Mouse (Mus musculus): ENCODE results near the gene Tmem135. TPM values are rescaled to one million over a fixed set of nuclear protein-coding genes. Genes with fewer than 3 reads are reported as not detected.
A peak's percentile ranks its signal among the peaks of the same experiment; 100 is the strongest.

Tmem135 gene
- polyA plus RNA-seq, 1 experiment from 2014 or later: 22.8 TPM

- H3K4me3 ChIP-seq: no peak overlapping the region
- 93% methylated on average over 3 of the region's 3 CpGs for WGBS
- H3K4me1 ChIP-seq: no peaks in the 10 kb centered on the region
- H3K4me2 ChIP-seq (replicated peaks): no peak overlapping the region
- H3K27ac ChIP-seq: no peak overlapping the region
- 0 out of 2 replicates have a peak, but pooled peaks cover 4% of the 10 kb centered on the region for H3K36me3 ChIP-seq
- no peak for ATAC-seq (ENCODE audit: low FRiP score)
- H3K27me3 ChIP-seq: no peaks in the 10 kb centered on the region; the same call in 1 of the 2 replicates
- H3K9ac ChIP-seq: no peak overlapping the region
- no peaks in the 10 kb centered on the region for H3K9me3 ChIP-seq (replicated peaks)
Observed at GRCm38 (mm10) chr7:89411346-89411745, 7.3 kb upstream of the Tmem135 start.

GRCm38 (mm10) chr7:89410294-89410693 lies 6.3 kb upstream of the Tmem135 start:
- H3K9me3 ChIP-seq (replicated peaks): no peaks in the 10 kb centered on the region
- ATAC-seq (ENCODE audit: low FRiP score): no peak
- peaks cover under 1% of the 10 kb centered on the region for H3K27me3 ChIP-seq
- H3K9ac ChIP-seq: no peak overlapping the region
- 77% methylated on average over 4 of the region's 4 CpGs for WGBS
- H3K36me3 ChIP-seq: 0 out of 2 replicates have a peak, but pooled peaks cover 4% of the 10 kb centered on the region
- H3K4me1 ChIP-seq: 0 out of 2 replicates have a peak, but pooled peaks cover under 1% of the 10 kb centered on the region
- H3K4me2 ChIP-seq (replicated peaks): no peak overlapping the region
- no peak overlapping the region for H3K27ac ChIP-seq
- H3K4me3 ChIP-seq: no peak overlapping the region

- Histone ChIP-seq H3K9me3 (replicated peaks) (no peaks in the 10 kb centered on the region), H3K4me3 (no peak overlapping the region), H3K9ac (no peak overlapping the region), H3K27me3 (peaks cover 8% of the 10 kb centered on the region), H3K27ac (no peak overlapping the region), H3K36me3 (0 out of 2 replicates have a peak, but pooled peaks cover 4% of the 10 kb centered on the region), H3K4me2 (replicated peaks) (no peak overlapping the region), H3K4me1 (peaks cover 6% of the 10 kb centered on the region; the same call in 1 of the 2 replicates)
- no peak for ATAC-seq (ENCODE audit: low FRiP score)
- WGBS: 92% methylated on average over 24 of the region's 24 CpGs
Observed at GRCm38 (mm10) chr7:89407006-89407940, 3.3 kb upstream of the Tmem135 start.

DNA sequence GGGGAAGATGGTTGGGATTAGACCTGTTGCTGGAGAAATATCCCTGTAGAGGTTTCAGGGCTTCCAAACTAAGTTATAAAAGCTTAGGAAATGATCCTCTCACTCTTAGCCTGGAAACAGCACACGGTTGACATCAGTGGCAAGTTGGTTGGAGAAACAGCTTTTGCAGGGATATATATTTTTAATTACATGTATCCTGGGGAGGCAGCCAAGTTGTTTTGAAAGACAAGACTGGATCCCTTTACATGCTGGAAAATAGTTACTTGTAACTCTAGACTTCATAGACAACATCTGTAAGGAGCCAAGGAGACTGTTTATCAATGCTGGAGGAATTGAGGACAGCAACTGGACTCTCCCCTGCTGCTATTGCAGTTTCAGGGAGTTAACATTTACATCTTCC lies 2.0 kb upstream of the Tmem135 start:
- no peak overlapping the region for H3K27ac ChIP-seq
- H3K9ac ChIP-seq: no peak overlapping the region
- no peak for ATAC-seq (ENCODE audit: low FRiP score)
- peak overlapping the region; percentile 19; the same call in 1 of the 2 replicates for H3K4me2 ChIP-seq (replicated peaks)
- H3K4me3 ChIP-seq: no peak overlapping the region
- peaks cover 11% of the 10 kb centered on the region for H3K27me3 ChIP-seq
- no peaks in the 10 kb centered on the region for H3K9me3 ChIP-seq (replicated peaks)
- H3K36me3 ChIP-seq: 0 out of 2 replicates have a peak, but pooled peaks cover 4% of the 10 kb centered on the region
- WGBS: 50% methylated on average over 1 of the region's 1 CpGs
- peaks cover 9% of the 10 kb centered on the region; the same call in 1 of the 2 replicates for H3K4me1 ChIP-seq

DNA sequence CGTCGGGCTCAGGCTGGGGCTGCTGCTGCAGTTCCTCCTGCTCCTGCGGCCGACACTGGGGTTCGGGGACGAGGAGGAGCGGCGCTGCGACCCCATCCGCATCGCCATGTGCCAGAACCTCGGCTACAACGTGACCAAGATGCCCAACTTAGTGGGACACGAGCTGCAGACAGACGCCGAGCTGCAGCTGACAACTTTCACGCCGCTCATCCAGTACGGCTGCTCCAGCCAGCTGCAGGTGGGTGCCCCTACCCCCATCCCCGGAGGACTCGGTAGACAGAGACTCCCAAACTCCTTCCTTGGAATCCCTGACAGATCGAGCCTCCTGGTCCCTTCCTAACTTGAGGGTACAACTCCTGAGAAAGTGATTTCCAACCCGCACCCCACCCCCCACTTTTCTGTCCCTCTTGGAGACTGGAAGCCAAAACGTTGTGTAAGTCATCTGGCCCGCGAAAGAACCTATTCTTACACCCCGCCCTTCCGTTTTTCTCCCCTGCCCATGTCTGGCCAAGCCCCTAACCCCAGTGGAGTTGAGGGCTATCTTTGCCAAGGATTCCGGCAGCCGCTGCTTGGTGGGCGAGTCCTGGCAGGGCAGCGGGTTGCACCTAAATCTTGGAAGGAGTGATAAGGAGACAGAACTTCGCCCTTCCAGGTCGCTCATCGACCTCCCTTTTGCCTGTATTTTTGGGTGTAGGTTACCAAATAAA lies 865 bp upstream of the Tmem135 start:
- peak overlapping the region; percentile 41; the same call in 1 of the 2 replicates for H3K27ac ChIP-seq

DNA sequence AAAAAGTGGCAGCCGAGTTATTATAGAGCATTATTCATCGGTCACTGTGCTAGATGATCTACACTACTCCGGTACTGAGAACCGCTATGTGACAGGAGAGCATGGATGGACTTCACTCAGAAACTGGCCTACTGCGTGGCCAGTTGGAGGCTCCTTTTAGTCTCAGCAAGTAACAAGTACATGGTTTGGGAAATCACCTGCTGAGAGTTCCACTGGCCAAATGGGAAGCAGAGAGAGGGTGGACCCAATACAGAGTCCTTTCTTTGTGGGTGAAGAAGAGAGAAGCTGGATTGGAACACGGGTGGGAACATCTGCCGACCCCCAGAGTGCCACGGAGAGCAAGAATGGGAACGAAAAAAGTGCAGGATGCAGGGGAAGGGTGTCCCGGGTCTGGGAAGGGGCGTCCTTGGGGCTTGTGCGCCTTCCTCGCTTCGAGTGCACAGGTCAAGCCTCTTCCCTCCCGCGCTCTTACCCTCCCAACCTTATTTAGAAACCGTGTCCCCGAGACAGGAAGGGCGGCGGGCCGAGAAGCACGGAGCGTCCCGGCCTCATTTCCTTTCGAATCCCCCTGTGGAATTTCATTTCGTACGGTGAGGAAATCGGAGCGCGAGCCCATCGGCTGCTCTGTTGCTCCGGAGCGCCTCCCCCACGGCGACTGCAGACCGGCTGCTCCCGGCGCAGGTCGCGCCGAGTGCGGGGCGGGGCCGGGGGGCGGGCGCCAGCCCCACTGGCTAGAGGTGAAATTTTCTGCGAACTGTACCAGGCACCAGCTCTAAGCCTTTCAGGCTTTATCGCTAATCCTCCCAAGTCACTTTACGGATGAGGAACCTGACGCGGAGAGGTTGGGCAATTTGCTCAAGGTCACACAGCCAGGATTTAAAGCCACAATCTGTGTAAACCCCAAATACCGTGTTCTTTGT lies 709 bp downstream of the Tmem135 start:
- Histone ChIP-seq H3K9ac (peak overlapping the region; percentile 75), H3K27me3 (peaks cover 11% of the 10 kb centered on the region), H3K27ac (peak overlapping the region; percentile 70), H3K9me3 (replicated peaks) (no peaks in the 10 kb centered on the region), H3K4me3 (peak overlapping the region; percentile 69), H3K4me2 (replicated peaks) (peak overlapping the region; percentile 100), H3K36me3 (0 out of 2 replicates have a peak, but pooled peaks cover 4% of the 10 kb centered on the region), H3K4me1 (peaks cover 9% of the 10 kb centered on the region; the same call in 1 of the 2 replicates)
- peak; percentile 88 for ATAC-seq (ENCODE audit: low FRiP score)
- 5% methylated on average over 52 of the region's 52 CpGs for WGBS

More for the DNA sequence above, 865 bp upstream of the Tmem135 start:
- ATAC-seq (ENCODE audit: low FRiP score): peak; percentile 12
- WGBS: under 1% methylated on average over 35 of the region's 35 CpGs
- Histone ChIP-seq H3K4me3 (peak overlapping the region; percentile 69), H3K27me3 (peaks cover 11% of the 10 kb centered on the region), H3K36me3 (0 out of 2 replicates have a peak, but pooled peaks cover 4% of the 10 kb centered on the region), H3K4me1 (peaks cover 9% of the 10 kb centered on the region; the same call in 1 of the 2 replicates), H3K9ac (peak overlapping the region; percentile 75), H3K9me3 (replicated peaks) (no peaks in the 10 kb centered on the region), H3K4me2 (replicated peaks) (peak overlapping the region; percentile 100)

- no peaks in the 10 kb centered on the region for H3K9me3 ChIP-seq (replicated peaks)
- no peak overlapping the region for H3K9ac ChIP-seq
- no peak overlapping the region for H3K4me2 ChIP-seq (replicated peaks)
- no peak for ATAC-seq (ENCODE audit: low FRiP score)
- no peak overlapping the region for H3K4me3 ChIP-seq
- H3K36me3 ChIP-seq: no peaks in the 10 kb centered on the region
- WGBS: 75% methylated on average over 3 of the region's 3 CpGs
- H3K27ac ChIP-seq: no peak overlapping the region
- peaks cover 11% of the 10 kb centered on the region for H3K27me3 ChIP-seq
- peaks cover 9% of the 10 kb centered on the region; the same call in 1 of the 2 replicates for H3K4me1 ChIP-seq
Observed at GRCm38 (mm10) chr7:89401936-89402335, 2.1 kb downstream of the Tmem135 start.

GRCm38 (mm10) chr7:89401136-89401858 lies 2.7 kb downstream of the Tmem135 start:
- Histone ChIP-seq H3K9ac (no peak overlapping the region), H3K4me1 (peaks cover 9% of the 10 kb centered on the region; the same call in 1 of the 2 replicates), H3K27me3 (peaks cover 11% of the 10 kb centered on the region), H3K4me2 (replicated peaks) (no peak overlapping the region), H3K36me3 (no peaks in the 10 kb centered on the region), H3K27ac (no peak overlapping the region), H3K9me3 (replicated peaks) (no peaks in the 10 kb centered on the region), H3K4me3 (no peak overlapping the region)
- ATAC-seq (ENCODE audit: low FRiP score): no peak
- 38% methylated on average over 11 of the region's 11 CpGs for WGBS

DNA sequence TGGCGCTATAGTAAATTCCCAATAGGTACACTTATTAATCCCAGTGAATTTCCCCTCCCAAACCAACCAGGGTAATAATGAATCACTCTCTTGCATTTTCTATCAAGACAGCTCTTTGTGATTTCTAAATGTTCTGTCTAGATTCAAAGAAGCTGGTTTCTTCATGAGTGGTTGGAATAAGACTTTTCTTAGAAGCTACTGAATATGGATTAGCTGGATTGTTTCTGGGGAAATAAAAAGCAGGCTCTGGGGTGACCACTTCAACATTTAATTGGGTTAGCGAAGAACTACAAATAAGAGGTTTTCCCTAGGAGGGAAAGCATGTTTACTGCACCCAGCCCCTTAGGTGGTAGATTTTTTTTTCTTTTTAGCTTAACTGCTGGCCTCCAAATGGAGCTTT lies 3.3 kb downstream of the Tmem135 start:
- H3K4me1 ChIP-seq: peaks cover 9% of the 10 kb centered on the region; the same call in 1 of the 2 replicates
- H3K27ac ChIP-seq: no peak overlapping the region
- peaks cover 11% of the 10 kb centered on the region for H3K27me3 ChIP-seq
- H3K9ac ChIP-seq: no peak overlapping the region
- no peaks in the 10 kb centered on the region for H3K36me3 ChIP-seq
- H3K9me3 ChIP-seq (replicated peaks): no peaks in the 10 kb centered on the region
- H3K4me3 ChIP-seq: no peak overlapping the region
- 68% methylated on average over 2 of the region's 2 CpGs for WGBS
- ATAC-seq (ENCODE audit: low FRiP score): no peak
- no peak overlapping the region for H3K4me2 ChIP-seq (replicated peaks)

DNA sequence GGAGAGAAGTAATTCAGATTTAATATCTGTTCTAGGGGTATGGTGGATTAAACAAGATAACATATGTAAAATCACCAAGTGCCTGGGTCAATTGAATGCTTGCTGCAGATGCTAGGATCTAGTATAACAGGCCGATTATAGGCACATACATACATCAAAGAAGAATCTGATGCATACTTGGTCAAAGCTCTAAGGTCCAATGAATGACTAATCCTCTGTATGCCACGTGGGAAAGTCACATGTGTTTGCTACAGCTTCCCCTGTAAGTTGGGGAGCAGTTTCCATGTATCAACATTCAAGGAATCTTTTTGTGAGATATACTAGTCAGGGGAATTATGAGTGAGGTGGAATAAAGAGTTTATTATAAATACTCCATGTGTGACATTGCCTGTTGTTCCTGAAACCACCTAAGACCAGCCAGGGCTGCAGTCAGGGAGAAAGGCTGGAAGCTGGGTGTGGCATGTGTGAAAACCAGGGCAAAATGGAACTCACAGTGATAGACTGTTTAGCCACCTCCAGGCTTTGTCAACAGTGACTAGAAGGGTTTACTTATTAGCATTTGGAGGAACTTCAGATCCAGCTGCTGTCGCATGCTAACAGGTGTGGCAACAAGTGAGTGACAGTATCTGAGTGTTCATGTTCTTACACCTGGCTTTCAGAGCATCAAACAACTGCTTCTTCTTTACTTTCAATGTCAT lies 6.0 kb downstream of the Tmem135 start:
- no peak for ATAC-seq (ENCODE audit: low FRiP score)
- WGBS: 72% methylated on average over 3 of the region's 3 CpGs
- H3K4me2 ChIP-seq (replicated peaks): no peak overlapping the region

More for the DNA sequence above, 6.0 kb downstream of the Tmem135 start:
- H3K27me3 ChIP-seq: peaks cover 5% of the 10 kb centered on the region; the same call in 1 of the 2 replicates
- H3K27ac ChIP-seq: no peak overlapping the region
- H3K4me1 ChIP-seq: 0 out of 2 replicates have a peak, but pooled peaks cover 4% of the 10 kb centered on the region
- no peaks in the 10 kb centered on the region for H3K9me3 ChIP-seq (replicated peaks)
- H3K36me3 ChIP-seq: no peaks in the 10 kb centered on the region
- H3K4me3 ChIP-seq: no peak overlapping the region
- H3K9ac ChIP-seq: no peak overlapping the region
